Mouse (Mus musculus) sigmoid colon, adult 10 weeks (tissue): ENCODE data around the gene Tex9. TPM values are rescaled to one million over a fixed set of nuclear protein-coding genes. Genes with fewer than 3 reads are reported as not detected.

Source experiments
- polyA plus RNA-seq: library from polyadenylated mRNA; stranded (reverse); fragments of 350-450 nt; fragmentation: Illumina TruSeq; extraction: RNeasy Lipid Tissue Mini Kit (QIAGEN cat#74804); gene quantifications from one replicate; pipeline ENCODE4 v1.2.3, GENCODE M21; 2014; ENCODE audit warnings: low read depth, low replicate concordance

Tex9 gene
- 47.8 TPM for polyA plus RNA-seq

DNA sequence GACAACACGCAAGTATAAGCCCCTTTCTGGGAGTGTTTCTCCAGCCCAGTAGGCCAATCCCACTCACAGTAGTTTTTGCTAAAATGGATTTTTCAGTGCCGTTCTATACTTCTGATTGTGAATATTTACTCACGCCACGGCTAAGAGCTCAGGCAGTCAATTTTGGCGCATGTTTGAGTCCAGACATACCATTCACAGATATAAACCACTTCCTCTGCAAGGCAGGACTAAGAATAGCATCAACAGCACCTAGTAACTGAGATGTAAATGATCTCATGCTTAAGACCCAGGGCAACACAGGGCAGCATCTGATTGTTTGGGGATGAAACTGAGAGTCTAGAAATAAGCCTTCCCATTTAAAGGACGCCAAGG, at the start of gene Tex9:
Gene Tex9 (minus strand): TSS at position 19 of the 372 bp plus-strand sequence.

DNA sequence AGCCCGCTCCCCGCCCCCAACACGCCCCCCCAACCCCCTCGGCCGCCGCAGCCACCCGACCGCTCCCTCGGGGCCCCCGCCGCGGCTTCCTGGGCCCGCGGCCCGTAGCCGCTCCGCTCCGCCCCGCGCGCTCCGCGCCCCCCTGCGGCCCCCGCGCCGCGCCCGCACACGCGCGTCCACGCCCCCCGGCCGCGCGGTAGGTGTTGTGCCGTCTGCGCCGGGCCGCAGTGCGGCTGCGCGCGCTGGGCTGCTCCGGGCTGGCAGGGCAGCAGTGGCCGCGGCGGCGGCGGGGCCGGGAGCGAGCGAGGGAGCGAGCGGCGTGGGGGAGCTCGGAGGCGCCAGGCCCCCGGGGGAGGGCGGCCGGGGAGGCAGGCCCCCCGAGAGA, 40.0 kb upstream of the Tex9 start, which contains the start of gene Rfx7:
Gene Rfx7 (plus strand): TSS at position 245 of the 385 bp plus-strand sequence.

DNA sequence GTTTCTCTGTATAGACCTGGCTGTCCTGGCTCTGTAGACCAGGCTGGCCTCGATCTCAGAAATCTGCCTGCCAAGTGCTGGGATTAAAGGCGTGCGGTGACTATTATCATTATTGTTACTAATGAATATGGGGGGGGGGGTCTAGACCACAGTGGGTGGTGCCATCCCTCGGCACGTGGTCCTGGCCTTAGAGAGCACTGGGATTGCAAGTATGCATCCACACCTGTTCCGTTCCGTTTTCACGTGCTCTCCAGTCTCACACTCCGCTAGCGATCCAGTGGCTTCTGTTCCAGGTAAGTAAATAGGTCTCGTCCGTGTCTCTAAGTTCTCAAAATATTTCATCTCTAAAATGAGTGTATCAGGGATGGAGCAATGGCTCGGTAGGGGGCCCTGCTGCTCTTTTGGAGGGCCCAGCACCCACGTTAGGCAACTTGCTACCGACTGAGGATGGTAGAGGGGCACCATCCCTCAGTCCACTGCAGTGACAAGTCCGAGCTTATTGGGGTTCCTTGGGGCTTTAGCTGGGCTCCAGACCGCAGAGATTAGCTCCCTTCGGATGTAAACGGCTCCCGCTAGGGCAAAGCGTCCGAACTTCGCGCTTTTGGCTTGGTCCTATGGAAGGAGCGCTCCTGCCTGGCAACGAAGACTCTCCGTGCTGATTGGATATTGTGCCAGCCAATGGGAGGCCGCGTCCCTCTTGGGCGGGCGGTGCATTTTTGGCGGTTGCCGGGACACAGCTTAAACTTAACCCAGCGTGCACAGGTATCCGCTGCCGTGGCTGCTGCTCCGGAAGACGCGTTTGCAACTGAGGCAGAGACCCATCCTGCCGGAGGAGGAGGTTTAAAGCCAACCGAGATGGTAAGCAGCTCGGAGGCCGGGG, 54.0 kb downstream of the Tex9 start, which contains the start of gene Mns1:
Gene Mns1 (plus strand): TSS at position 190 of the 880 bp plus-strand sequence.

Other genes starting within 250 kb of the Tex9 start
- 84.4 TPM for gene Zfp280d, start 217.4 kb downstream of the Tex9 start, polyA plus RNA-seq
- 0.98 TPM for gene Mns1, start 54.2 kb downstream of the Tex9 start, polyA plus RNA-seq
- 61.9 TPM for gene Rfx7, start 40.0 kb upstream of the Tex9 start, polyA plus RNA-seq
- gene Nedd4, start 170.1 kb upstream of the Tex9 start, polyA plus RNA-seq: 373 TPM